Mouse (Mus musculus) embryonic fibroblast, embryonic 13.5 days (primary cell): ENCODE data around the gene Rspo1.

Source experiments
- CTCF ChIP-seq: IDR thresholded peaks from 2 replicates; pipeline ENCODE4 v1.5.1; 2011; ENCODE audit warnings: mild to moderate bottlenecking, control low read depth, low read length, moderate library complexity, borderline replicate concordance; ENCODE audit not compliant: insufficient read depth
- POLR2A ChIP-seq: IDR thresholded peaks from 2 replicates; pipeline ENCODE4 v1.6.1; 2011; ENCODE audit warnings: low read depth, mild to moderate bottlenecking, control low read depth, low read length, moderate library complexity

GRCm38 (mm10) chr4:124978201-124978600, 8.0 kb upstream of the Rspo1 start:
- TF ChIP-seq CTCF (no peak), POLR2A (no peak)
